Mouse (Mus musculus): ENCODE results near the gene Slc16a3.

Gene Slc16a3

GRCm38 (mm10) chr11:120948328-120948727 is at the start of gene Slc16a3:
Slc16a3 (plus strand) TSS chr11:120948480.
- no peak for DNase-seq

- no peak for DNase-seq
Observed at GRCm38 (mm10) chr11:120900276-120901244, 47.7 kb upstream of the Slc16a3 start.

- no peak for DNase-seq
Observed at GRCm38 (mm10) chr11:120901729-120902486, 46.4 kb upstream of the Slc16a3 start.

- DNase-seq = no peak
Observed at GRCm38 (mm10) chr11:120902487-120903142, 45.7 kb upstream of the Slc16a3 start.

GRCm38 (mm10) chr11:120903159-120903850 is 45.0 kb upstream of the Slc16a3 start:
- no peak for DNase-seq

GRCm38 (mm10) chr11:120904561-120904960 is 43.7 kb upstream of the Slc16a3 start:
- no peak for DNase-seq

- DNase-seq = peak; percentile 72
Observed at GRCm38 (mm10) chr11:120905430-120905873, 42.8 kb upstream of the Slc16a3 start.

GRCm38 (mm10) chr11:120913796-120914195 is 34.5 kb upstream of the Slc16a3 start:
- no peak for DNase-seq

- no peak for DNase-seq
Observed at GRCm38 (mm10) chr11:120916477-120916876, 31.8 kb upstream of the Slc16a3 start.

GRCm38 (mm10) chr11:120917756-120918155 is 30.5 kb upstream of the Slc16a3 start:
- no peak for DNase-seq

GRCm38 (mm10) chr11:120922528-120922927 is 25.8 kb upstream of the Slc16a3 start:
- no peak for DNase-seq

GRCm38 (mm10) chr11:120928468-120928867 is 19.8 kb upstream of the Slc16a3 start:
- no peak for DNase-seq

- DNase-seq = no peak
Observed at GRCm38 (mm10) chr11:120931479-120931878, 16.8 kb upstream of the Slc16a3 start.

GRCm38 (mm10) chr11:120932564-120933398 is 15.5 kb upstream of the Slc16a3 start, which contains the start of gene Ccdc57:
Ccdc57 (minus strand) TSS chr11:120932872.
- DNase-seq = peak; percentile 92

GRCm38 (mm10) chr11:120937976-120938375 is 10.3 kb upstream of the Slc16a3 start:
- DNase-seq = no peak

GRCm38 (mm10) chr11:120938795-120939194 is 9.5 kb upstream of the Slc16a3 start:
- DNase-seq = no peak

- no peak for DNase-seq
Observed at GRCm38 (mm10) chr11:120939712-120940341, 8.5 kb upstream of the Slc16a3 start.

GRCm38 (mm10) chr11:120940959-120941358 is 7.3 kb upstream of the Slc16a3 start:
- no peak for DNase-seq

- no peak for DNase-seq
Observed at GRCm38 (mm10) chr11:120945266-120945665, 3.0 kb upstream of the Slc16a3 start.

GRCm38 (mm10) chr11:120945926-120946325 is 2.4 kb upstream of the Slc16a3 start:
- DNase-seq = no peak

Measured in cerebellum, adult 9-10 months (tissue).